Mouse (Mus musculus) neural tube, embryonic 11.5 days (tissue): ENCODE results near the gene Pxdn. TPM values are rescaled to one million over a fixed set of nuclear protein-coding genes. Genes with fewer than 3 reads are reported as not detected.
A peak's percentile ranks its signal among the peaks of the same experiment; 100 is the strongest.

Source experiments
- ATAC-seq: fragments of 200-750 bp; cut with Nextera tagmentation; 2 replicates; pipeline ENCODE4 v1.8.0; 2017; ENCODE audit warnings: moderate number of reproducible peaks, mild to moderate bottlenecking, moderate TSS enrichment, moderate library complexity; ENCODE audit not compliant: insufficient read depth, low FRiP score, low TSS enrichment
- DNase-seq: peaks from one replicate; pipeline ENCODE4 v3.0.0-alpha.2; 2015; ENCODE audit warnings: low spot score
- H3K27ac ChIP-seq: fragments of 300-500 bp; sonication (generic); 2 replicates; pipeline ENCODE4 v1.5.1; 2014; ENCODE audit warnings: low read depth, mild to moderate bottlenecking, low read length
- H3K27me3 ChIP-seq: fragments of 300-500 bp; sonication (generic); 2 replicates; pipeline ENCODE4 v1.6.1; 2014; ENCODE audit warnings: mild to moderate bottlenecking, low read length, mixed read lengths; ENCODE audit not compliant: control insufficient read depth, insufficient read depth
- H3K36me3 ChIP-seq: fragments of 300-500 bp; sonication (generic); 2 replicates; pipeline ENCODE4 v1.6.1; 2014; ENCODE audit warnings: mild to moderate bottlenecking, low read length, moderate library complexity, mixed read lengths; ENCODE audit not compliant: control insufficient read depth, insufficient read depth
- H3K4me1 ChIP-seq: fragments of 300-500 bp; sonication (generic); 2 replicates; pipeline ENCODE4 v1.6.1; 2014; ENCODE audit warnings: low read length, mixed read lengths; ENCODE audit not compliant: control insufficient read depth, insufficient read depth
- H3K4me2 ChIP-seq: fragments of 300-500 bp; sonication (generic); 2 replicates; pipeline ENCODE4 v1.6.1; 2014; ENCODE audit warnings: low read depth, mild to moderate bottlenecking, moderate library complexity
- H3K4me3 ChIP-seq: fragments of 300-500 bp; sonication (generic); 2 replicates; pipeline ENCODE4 v1.5.1; 2014; ENCODE audit warnings: low read depth, low read length
- H3K9ac ChIP-seq: fragments of 300-500 bp; sonication (generic); 2 replicates; pipeline ENCODE4 v1.6.1; 2014; ENCODE audit warnings: mild to moderate bottlenecking, low read length
- H3K9me3 ChIP-seq: fragments of 300-500 bp; sonication (generic); 2 replicates; pipeline ENCODE4 v1.6.1; 2016; ENCODE audit warnings: low read length; ENCODE audit not compliant: control insufficient read depth
- WGBS: fragments of 180-500 bp; shearing (Covaris S2); extraction: QIAGEN DNeasy Blood & Tissue Kit; methylation state at CpG from one replicate; pipeline ENCODE4 v1.1.7; 2014; 5-methylcytosine and 5-hydroxymethylcytosine counted together
- polyA plus RNA-seq: library from polyadenylated mRNA; unstranded; fragments of >200 nt; fragmentation: Nextera tagmentation; extraction: Ambion mirVana; gene quantifications from 2 replicates; pipeline ENCODE4 v1.2.1, GENCODE M21; 2014

The Pxdn gene
- polyA plus RNA-seq, 1 experiment from 2014 or later: 93.5 TPM

DNA sequence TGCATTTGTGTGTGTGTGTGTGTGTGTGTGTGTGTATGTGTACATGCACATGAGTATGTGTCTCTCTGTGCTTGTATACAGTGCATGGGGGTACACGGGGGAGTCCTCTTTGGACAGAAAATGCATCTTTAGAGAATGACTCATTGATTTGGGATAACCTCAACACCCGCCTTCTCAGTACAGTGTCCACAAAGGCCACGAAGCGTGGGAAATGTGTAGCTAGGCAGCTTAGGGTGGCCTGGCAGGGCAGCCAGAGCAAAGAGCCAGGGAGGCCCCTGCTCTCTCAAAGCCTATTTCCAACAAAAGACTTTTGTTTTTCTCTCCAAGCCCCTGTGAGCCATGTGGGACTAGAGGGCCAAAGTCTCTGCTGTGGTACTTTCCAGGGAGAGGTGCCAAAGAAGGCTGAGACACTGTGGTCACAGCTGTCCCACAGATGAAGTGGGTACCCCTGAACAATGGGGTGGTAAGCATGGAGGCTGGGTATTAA is 99.2 kb downstream of the Pxdn start:
- ATAC-seq (peak; percentile 27; the same call in 1 of the 2 replicates), DNase-seq (no peak)
- H3K4me2 ChIP-seq: no peak overlapping the region
- no peak overlapping the region for H3K4me3 ChIP-seq
- H3K27me3 ChIP-seq: no peaks in the 10 kb centered on the region
- no peaks in the 10 kb centered on the region; the same call in 1 of the 2 replicates for H3K4me1 ChIP-seq
- H3K27ac ChIP-seq: no peak overlapping the region
- H3K36me3 ChIP-seq: no peaks in the 10 kb centered on the region
- H3K9ac ChIP-seq: no peak overlapping the region
- H3K9me3 ChIP-seq: no peaks in the 10 kb centered on the region
- 67% methylated on average over 4 of the region's 4 CpGs for WGBS

- no peaks in the 10 kb centered on the region for H3K36me3 ChIP-seq
- H3K4me3 ChIP-seq: no peak overlapping the region
- peak; percentile 29 for DNase-seq
- H3K9me3 ChIP-seq: no peaks in the 10 kb centered on the region
- WGBS: 35% methylated on average over 4 of the region's 4 CpGs
- H3K4me1 ChIP-seq: no peaks in the 10 kb centered on the region; the same call in 1 of the 2 replicates
- H3K9ac ChIP-seq: no peak overlapping the region
- H3K27ac ChIP-seq: no peak overlapping the region
- H3K27me3 ChIP-seq: no peaks in the 10 kb centered on the region
- no peak for ATAC-seq
- H3K4me2 ChIP-seq: no peak overlapping the region
Observed at GRCm38 (mm10) chr12:30039565-30039964, 102.2 kb downstream of the Pxdn start.

GRCm38 (mm10) chr12:30040150-30040549 is 102.7 kb downstream of the Pxdn start:
- H3K4me2 ChIP-seq: no peak overlapping the region
- H3K9ac ChIP-seq: no peak overlapping the region
- DNase-seq (peak; percentile 60), ATAC-seq (no peak)
- H3K9me3 ChIP-seq: no peaks in the 10 kb centered on the region
- H3K27ac ChIP-seq: no peak overlapping the region
- H3K4me1 ChIP-seq: no peaks in the 10 kb centered on the region; the same call in 1 of the 2 replicates
- H3K36me3 ChIP-seq: no peaks in the 10 kb centered on the region
- H3K27me3 ChIP-seq: no peaks in the 10 kb centered on the region
- 29% methylated on average over 4 of the region's 4 CpGs for WGBS
- no peak overlapping the region for H3K4me3 ChIP-seq

DNA sequence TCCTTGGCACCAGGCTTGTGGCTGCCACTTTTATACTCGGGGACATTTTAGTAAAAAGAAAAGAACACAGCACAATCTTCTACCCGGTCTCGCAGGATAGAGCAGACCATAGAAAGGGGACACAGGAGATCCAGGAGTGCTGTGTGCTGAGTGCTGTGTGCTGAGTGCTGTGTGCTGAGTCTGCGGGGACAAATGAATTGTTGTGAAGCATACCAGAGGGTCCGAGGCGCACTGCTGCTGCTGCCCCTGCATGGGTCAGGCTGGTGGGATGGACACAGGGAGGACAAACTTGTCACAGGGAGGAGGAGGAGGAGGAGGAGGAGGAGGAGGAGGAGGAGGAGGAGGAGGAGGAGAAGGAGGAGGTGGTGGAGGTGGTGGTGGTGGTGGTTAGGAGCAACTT is 111.4 kb downstream of the Pxdn start:
- Histone ChIP-seq H3K27ac (no peak overlapping the region), H3K4me2 (no peak overlapping the region), H3K4me1 (no peaks in the 10 kb centered on the region), H3K36me3 (no peaks in the 10 kb centered on the region), H3K27me3 (no peaks in the 10 kb centered on the region), H3K9me3 (no peaks in the 10 kb centered on the region), H3K9ac (no peak overlapping the region), H3K4me3 (no peak overlapping the region)
- WGBS: 82% methylated on average over 6 of the region's 6 CpGs
- DNase-seq: no peak
- ATAC-seq: no peak

DNA sequence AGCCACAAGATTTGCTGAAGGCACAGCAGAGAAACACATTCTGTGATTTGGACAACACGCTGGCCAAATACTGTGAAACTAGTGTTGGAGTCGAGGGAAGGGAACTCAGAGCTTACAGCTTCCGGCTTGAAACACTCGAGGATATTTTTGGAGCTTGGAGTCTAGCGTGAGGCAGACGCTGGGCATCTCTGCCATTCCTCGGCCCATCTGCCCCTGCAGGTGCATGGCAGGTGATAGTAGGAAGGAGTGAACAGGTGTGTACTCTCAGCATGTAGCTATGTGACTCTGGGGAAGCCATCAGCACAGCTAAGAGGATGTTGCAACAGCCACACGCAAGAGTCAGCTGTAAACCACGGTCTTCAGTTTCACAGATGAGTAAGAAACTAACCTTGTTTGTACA is 112.4 kb downstream of the Pxdn start:
- DNase-seq (no peak), ATAC-seq (no peak)
- WGBS: 83% methylated on average over 9 of the region's 9 CpGs
- Histone ChIP-seq H3K4me2 (no peak overlapping the region), H3K4me3 (no peak overlapping the region), H3K9ac (no peak overlapping the region), H3K36me3 (no peaks in the 10 kb centered on the region), H3K9me3 (no peaks in the 10 kb centered on the region), H3K27ac (no peak overlapping the region), H3K4me1 (no peaks in the 10 kb centered on the region), H3K27me3 (no peaks in the 10 kb centered on the region)

DNA sequence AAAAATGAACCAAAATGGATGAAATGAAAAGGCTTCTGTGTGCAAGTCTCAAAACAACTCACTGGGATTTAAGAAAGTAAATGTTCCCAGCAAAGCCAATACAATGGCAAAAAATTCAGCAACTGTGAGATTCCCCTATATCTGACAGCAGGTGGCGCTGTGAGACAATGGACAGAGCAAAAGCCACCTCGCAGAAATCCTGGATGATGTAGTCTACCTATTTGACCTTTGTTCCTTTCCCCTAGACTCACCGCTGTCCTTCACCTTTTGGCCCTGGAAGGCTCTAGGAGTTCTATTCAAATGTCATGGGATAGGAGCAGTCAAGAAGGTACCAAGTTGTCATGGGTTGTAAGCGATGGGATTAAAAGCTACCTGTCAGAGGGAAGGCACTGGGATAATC is 112.8 kb downstream of the Pxdn start:
- 18% methylated on average over 4 of the region's 4 CpGs for WGBS
- Histone ChIP-seq H3K9ac (no peak overlapping the region), H3K4me2 (no peak overlapping the region), H3K4me1 (no peaks in the 10 kb centered on the region), H3K4me3 (no peak overlapping the region), H3K36me3 (no peaks in the 10 kb centered on the region), H3K9me3 (no peaks in the 10 kb centered on the region), H3K27ac (no peak overlapping the region), H3K27me3 (no peaks in the 10 kb centered on the region)
- DNase-seq: peak; percentile 66
- ATAC-seq: no peak; the same call in 1 of the 2 replicates

DNA sequence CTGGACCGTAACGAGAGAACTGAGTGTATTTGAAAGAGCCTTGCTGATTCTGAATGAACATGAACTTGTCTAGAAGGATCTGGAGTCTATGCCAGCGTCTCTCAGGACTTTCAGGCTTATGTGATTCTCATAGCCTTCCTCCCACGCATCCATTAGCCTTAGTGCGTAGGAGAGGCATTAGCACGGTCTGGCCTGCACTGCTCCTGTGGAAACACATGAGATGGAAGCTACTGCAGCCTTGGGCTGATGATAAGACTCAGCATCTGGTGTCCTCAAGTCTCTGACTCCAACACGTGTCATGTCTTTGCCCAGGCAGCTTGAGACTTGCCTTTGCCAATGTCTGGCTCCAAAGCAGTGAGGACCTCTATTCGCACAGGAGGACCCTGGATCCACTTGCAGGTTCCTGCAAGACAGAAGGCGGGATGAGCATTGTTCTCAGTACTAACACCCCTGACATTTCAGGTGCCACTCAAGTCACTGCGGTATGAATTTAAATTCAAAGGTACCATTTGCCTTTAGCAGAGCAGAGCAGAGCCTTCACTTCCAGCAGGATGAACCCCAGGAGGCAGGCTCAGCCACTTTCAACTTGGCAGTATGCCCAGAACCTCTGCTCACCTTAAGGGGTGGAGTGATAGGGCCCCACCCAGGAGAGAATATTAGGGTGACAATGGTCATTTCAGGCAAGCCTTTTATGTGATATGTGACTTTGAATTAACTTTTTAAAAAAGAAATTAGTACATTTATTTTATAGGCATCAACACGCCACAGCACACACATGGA is 117.5 kb downstream of the Pxdn start:
- WGBS: 86% methylated on average over 11 of the region's 11 CpGs
- Histone ChIP-seq H3K4me1 (no peaks in the 10 kb centered on the region), H3K4me2 (no peak overlapping the region), H3K27ac (no peak overlapping the region), H3K36me3 (no peaks in the 10 kb centered on the region), H3K9ac (no peak overlapping the region), H3K27me3 (no peaks in the 10 kb centered on the region), H3K9me3 (no peaks in the 10 kb centered on the region), H3K4me3 (no peak overlapping the region)
- DNase-seq: no peak
- no peak for ATAC-seq

DNA sequence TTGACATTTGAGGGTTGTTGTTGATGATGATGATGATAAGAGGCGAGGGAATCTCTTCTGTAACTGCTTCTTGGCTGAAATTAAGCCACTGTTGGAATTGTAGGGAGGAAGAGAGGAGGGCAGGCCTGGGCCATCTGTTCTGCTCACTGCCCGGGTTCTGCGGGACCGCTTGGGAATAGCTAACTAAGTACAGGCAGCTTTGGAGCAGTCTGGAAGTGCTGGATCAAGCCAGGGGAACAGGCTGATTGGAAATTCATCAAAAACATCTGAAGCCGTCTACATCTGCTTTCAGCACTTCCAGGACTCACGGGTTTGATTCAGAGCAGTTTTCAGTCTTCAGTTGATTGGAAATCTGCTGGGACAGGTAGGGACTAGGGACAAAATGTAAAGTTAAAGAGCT is 120.6 kb downstream of the Pxdn start:
- no peak overlapping the region for H3K4me3 ChIP-seq
- no peaks in the 10 kb centered on the region for H3K27me3 ChIP-seq
- DNase-seq: no peak
- H3K36me3 ChIP-seq: no peaks in the 10 kb centered on the region
- no peaks in the 10 kb centered on the region for H3K9me3 ChIP-seq
- 74% methylated on average over 6 of the region's 6 CpGs for WGBS
- no peak overlapping the region for H3K9ac ChIP-seq
- H3K27ac ChIP-seq: no peak overlapping the region
- no peak overlapping the region for H3K4me2 ChIP-seq
- no peaks in the 10 kb centered on the region for H3K4me1 ChIP-seq
- no peak for ATAC-seq

DNA sequence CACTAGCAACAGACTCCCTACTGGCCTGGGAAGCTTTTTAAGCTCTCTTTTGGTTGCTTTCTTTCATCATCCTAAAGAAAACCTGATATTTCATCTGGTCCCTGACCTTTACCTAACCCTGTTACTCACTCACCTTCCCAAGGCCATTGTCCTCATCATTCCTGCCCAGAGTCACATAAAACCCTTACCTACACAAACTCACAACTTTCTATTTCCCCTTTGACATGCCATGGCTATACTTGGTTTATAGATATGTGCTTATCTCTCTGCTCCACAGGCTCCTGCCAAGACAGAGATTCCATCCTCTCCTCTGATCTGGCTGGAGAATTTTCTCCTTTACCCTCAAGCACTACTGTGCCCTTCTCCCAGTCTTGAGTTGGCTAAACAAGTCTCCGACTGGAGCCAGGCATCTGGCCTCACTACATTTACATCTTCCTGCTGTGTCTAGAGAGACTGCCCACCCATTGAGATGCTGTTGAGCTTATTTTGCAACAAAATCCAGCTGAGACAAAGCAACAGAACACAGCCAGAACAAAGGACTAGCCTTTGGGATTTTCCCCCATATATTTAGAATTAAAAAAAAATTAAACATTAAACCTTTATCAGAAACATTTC is 124.2 kb downstream of the Pxdn start:
- no peak overlapping the region for H3K4me3 ChIP-seq
- H3K36me3 ChIP-seq: no peaks in the 10 kb centered on the region
- WGBS: 20% methylated on average over 1 of the region's 1 CpGs
- H3K9me3 ChIP-seq: no peaks in the 10 kb centered on the region
- DNase-seq: no peak
- H3K27ac ChIP-seq: no peak overlapping the region
- no peak for ATAC-seq
- H3K4me1 ChIP-seq: no peaks in the 10 kb centered on the region
- no peak overlapping the region for H3K4me2 ChIP-seq
- H3K9ac ChIP-seq: no peak overlapping the region
- no peaks in the 10 kb centered on the region for H3K27me3 ChIP-seq
